Mouse (Mus musculus): ENCODE measurements around the gene Tcp11l2.

Tcp11l2 gene

DNA sequence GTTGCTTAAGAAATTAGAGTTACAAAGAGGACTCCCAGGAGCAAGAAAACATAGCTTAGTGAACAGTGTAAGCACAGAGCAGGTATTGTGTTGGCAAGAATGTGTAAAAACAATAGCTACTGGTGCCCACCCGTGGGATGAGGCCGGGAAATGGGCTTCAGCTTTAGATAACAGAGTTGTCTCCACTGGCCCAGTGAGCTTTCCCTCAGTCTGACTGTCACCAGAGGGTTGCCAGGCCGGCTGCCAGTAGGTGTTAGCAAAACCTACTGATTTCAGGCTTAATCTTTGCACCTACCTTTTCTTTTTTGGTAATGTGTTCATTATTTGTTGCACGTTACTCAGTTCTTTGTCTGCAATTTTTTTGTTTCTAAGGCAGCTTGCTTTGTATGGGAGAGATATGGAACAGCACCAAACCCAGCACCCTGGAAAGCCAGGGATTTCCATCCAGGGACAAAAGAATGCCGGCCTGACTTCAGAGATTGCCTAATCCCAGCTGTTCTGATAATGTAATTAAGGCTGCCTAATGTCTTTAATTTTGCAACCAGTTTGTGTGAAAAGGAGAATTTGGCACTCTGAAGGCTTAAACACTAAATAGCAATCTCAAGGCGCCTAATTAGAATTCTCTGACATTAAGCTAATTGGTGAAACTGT is 81.1 kb downstream of the Tcp11l2 start:
- DNase-seq (ENCODE audit: low spot score) = no peak

DNA sequence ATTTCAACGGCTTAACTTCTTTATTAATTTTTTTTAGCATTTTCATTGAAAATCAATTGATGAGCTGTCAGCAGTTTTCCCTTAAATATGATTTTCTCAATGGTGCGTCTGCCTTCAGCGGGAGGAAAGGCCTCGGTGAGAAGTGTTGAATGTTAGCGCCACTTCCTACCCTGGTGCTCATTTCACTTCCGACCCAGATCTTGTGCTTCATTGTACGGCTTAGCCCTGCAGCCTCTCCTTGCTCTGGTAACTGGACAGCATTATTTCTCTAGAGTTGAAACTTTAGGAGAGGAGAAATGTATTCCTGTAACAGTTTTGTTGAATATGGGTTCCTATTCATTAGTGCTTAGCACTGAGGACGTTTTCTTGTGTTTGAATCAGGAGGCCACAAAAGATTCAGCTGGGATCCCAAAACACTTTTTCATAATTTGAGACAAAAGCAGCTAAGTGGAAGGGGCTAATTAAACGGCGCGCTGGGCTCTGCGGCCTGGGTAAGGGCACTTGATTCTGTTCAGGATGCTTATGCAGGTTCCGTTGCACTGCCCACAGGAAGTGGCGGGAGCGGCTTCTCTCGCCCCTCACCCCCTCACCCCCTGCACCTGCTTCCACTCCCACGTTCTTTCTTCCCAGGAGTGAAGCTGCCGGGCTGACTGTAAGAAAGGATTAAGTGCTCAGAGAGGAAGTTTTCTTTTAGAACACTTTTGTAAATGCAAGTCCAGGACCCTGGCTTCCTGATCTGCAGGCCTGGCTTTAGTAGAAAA is 81.8 kb downstream of the Tcp11l2 start:
- DNase-seq (ENCODE audit: low spot score) = no peak

DNA sequence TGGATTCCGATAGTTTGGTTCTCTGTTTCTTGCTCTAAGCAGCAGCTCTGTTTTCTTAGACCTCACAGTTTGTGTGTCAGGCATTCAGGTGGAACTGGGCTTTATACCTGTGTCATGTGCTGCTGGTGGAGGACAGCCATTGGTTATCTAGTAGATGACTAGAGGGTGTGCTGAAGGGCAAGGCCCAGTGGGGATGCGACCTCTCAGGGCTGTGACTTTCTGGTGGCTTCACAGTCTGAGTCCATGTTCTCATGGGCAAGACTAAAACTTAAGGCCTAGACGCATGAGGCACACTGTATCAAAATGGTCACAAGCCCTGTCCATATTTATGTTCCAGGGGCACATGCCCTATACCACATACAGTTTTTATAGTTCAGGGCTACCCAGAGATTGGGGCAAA is 82.9 kb downstream of the Tcp11l2 start:
- no peak for DNase-seq (ENCODE audit: low spot score)

GRCm38 (mm10) chr10:84662138-84662537 is 85.7 kb downstream of the Tcp11l2 start:
- DNase-seq (ENCODE audit: low spot score) = no peak
